Mouse (Mus musculus): Measurements from ENCODE around the gene Colgalt1. TPM values are rescaled to one million over a fixed set of nuclear protein-coding genes. Genes with fewer than 3 reads are reported as not detected.
A peak's percentile ranks its signal among the peaks of the same experiment; 100 is the strongest.

Gene Colgalt1
- polyA plus RNA-seq, 1 experiment from 2014 or later = 45.3 TPM

DNA sequence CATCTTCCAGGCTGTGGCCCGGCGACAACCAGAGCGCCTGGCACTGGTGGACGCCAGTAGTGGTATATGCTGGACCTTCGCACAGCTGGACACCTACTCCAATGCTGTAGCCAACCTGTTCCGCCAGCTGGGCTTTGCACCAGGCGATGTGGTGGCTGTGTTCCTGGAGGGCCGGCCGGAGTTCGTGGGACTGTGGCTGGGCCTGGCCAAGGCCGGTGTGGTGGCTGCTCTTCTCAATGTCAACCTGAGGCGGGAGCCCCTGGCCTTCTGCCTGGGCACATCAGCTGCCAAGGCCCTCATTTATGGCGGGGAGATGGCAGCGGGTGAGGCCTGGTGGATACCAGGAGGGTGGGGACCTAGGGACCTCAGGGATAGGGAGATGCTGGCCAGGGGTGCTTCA lies 31.3 kb upstream of the Colgalt1 start:
- DNase-seq (ENCODE audit: low spot score) = no peak

DNA sequence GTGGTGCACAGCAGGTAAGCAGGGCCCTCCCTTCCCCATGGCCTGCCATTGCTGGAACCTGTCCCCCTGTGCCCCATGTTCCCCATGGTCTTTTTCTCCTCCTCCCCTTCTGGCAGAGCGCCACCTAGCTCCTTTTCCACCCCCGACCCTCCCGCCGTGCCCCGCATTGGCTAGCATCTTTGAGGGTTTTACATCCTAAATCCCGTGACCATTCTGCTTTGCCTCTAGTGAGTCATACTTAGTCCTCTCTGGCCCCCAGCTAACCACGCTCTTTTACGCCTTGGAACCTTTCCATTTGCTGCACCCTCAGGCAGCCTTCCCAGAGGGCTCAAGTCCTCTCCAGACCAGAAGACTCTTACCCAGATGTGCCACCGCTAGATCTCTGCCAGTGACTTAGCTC lies 30.6 kb upstream of the Colgalt1 start:
- Histone ChIP-seq H3K27me3 (replicated peaks; ENCODE audit: control insufficient read depth, insufficient read depth, low read length) (no peaks in the 10 kb centered on the region), H3K4me3 (ENCODE audit: low read depth, low read length) (no peak overlapping the region), H3K27ac (ENCODE audit: low read depth, low read length) (no peak overlapping the region), H3K36me3 (ENCODE audit: control insufficient read depth, insufficient read depth, low read length) (peaks cover 52% of the 10 kb centered on the region), H3K4me1 (ENCODE audit: control insufficient read depth, insufficient read depth, low read length) (no peaks in the 10 kb centered on the region), H3K9ac (ENCODE audit: low read length) (no peak overlapping the region), H3K9me3 (replicated peaks; ENCODE audit: control insufficient read depth, low read length) (no peaks in the 10 kb centered on the region), H3K4me2 (ENCODE audit: low read length) (no peak overlapping the region)
- peak; percentile 38 for DNase-seq (ENCODE audit: low spot score)
- peak; percentile 26; the same call in 1 of the 2 replicates for ATAC-seq
- 23% methylated on average over 9 of the region's 9 CpGs for WGBS

More for the DNA sequence above, 31.3 kb upstream of the Colgalt1 start:
- WGBS = 72% methylated on average over 14 of the region's 14 CpGs
- H3K4me3 ChIP-seq (ENCODE audit: low read depth, low read length) = no peak overlapping the region
- no peak overlapping the region for H3K4me2 ChIP-seq (ENCODE audit: low read length)
- H3K9ac ChIP-seq (ENCODE audit: low read length) = no peak overlapping the region
- H3K4me1 ChIP-seq (ENCODE audit: control insufficient read depth, insufficient read depth, low read length) = no peaks in the 10 kb centered on the region
- H3K36me3 ChIP-seq (ENCODE audit: control insufficient read depth, insufficient read depth, low read length) = peaks cover 45% of the 10 kb centered on the region
- H3K27ac ChIP-seq (ENCODE audit: low read depth, low read length) = no peak overlapping the region
- H3K27me3 ChIP-seq (replicated peaks; ENCODE audit: control insufficient read depth, insufficient read depth, low read length) = no peaks in the 10 kb centered on the region
- no peaks in the 10 kb centered on the region for H3K9me3 ChIP-seq (replicated peaks; ENCODE audit: control insufficient read depth, low read length)
- ATAC-seq = no peak

DNA sequence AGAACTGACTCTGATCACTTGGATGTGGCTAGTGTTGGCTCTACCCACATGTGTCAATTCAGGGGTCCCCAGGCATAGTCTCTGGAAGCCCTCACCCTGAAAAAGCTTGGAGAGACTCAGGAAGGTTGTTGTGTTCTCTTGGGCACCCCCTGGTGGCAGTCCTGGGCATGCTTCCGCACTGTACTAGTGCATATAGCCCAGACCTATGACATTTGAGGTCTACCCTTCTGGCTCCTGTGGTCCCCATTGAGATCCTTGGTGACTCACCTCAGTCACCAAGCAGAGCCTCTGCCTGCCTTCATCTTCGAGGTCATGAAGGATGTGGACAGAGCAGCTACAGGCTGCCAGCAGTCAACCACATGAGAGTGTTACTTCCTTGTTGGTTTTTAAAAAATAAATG lies 23.9 kb upstream of the Colgalt1 start:
- Histone ChIP-seq H3K4me3 (ENCODE audit: low read depth, low read length) (no peak overlapping the region), H3K27me3 (replicated peaks; ENCODE audit: control insufficient read depth, insufficient read depth, low read length) (no peaks in the 10 kb centered on the region), H3K4me1 (ENCODE audit: control insufficient read depth, insufficient read depth, low read length) (peaks cover 5% of the 10 kb centered on the region), H3K4me2 (ENCODE audit: low read length) (no peak overlapping the region), H3K9me3 (replicated peaks; ENCODE audit: control insufficient read depth, low read length) (no peaks in the 10 kb centered on the region), H3K36me3 (ENCODE audit: control insufficient read depth, insufficient read depth, low read length) (peaks cover 45% of the 10 kb centered on the region), H3K27ac (ENCODE audit: low read depth, low read length) (no peak overlapping the region), H3K9ac (ENCODE audit: low read length) (no peak overlapping the region)
- ATAC-seq (0 out of 2 replicates have a peak, but pooled peaks have one; percentile 32), DNase-seq (ENCODE audit: low spot score) (peak; percentile 61)
- 70% methylated on average over 2 of the region's 2 CpGs for WGBS

DNA sequence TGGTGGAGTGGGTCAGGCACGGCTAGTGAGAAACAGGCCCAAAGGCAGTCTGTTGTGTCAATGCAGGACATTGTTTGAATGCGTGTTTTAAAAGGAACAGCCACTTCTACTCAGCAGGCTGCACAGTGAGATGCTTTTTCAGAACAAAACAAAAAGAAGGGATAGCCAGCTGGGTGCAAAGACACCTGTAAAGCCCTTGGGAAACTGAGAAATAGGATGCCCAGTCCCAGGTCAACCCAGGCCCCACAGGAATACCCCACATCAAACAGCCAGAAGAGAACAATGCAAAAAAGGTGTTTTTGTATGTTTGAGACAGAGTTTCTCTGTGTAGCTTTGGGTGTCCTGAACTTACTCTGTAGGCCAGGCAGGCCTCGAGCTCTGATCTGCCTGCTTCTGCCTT lies 22.0 kb upstream of the Colgalt1 start:
- ATAC-seq = no peak
- Histone ChIP-seq H3K4me3 (ENCODE audit: low read depth, low read length) (no peak overlapping the region), H3K27me3 (replicated peaks; ENCODE audit: control insufficient read depth, insufficient read depth, low read length) (no peaks in the 10 kb centered on the region), H3K9ac (ENCODE audit: low read length) (no peak overlapping the region), H3K4me1 (ENCODE audit: control insufficient read depth, insufficient read depth, low read length) (peaks cover 14% of the 10 kb centered on the region), H3K9me3 (replicated peaks; ENCODE audit: control insufficient read depth, low read length) (no peaks in the 10 kb centered on the region), H3K36me3 (ENCODE audit: control insufficient read depth, insufficient read depth, low read length) (peaks cover 35% of the 10 kb centered on the region), H3K4me2 (ENCODE audit: low read length) (no peak overlapping the region), H3K27ac (ENCODE audit: low read depth, low read length) (no peak overlapping the region)
- WGBS = 62% methylated on average over 3 of the region's 3 CpGs
- DNase-seq (ENCODE audit: low spot score) = no peak

DNA sequence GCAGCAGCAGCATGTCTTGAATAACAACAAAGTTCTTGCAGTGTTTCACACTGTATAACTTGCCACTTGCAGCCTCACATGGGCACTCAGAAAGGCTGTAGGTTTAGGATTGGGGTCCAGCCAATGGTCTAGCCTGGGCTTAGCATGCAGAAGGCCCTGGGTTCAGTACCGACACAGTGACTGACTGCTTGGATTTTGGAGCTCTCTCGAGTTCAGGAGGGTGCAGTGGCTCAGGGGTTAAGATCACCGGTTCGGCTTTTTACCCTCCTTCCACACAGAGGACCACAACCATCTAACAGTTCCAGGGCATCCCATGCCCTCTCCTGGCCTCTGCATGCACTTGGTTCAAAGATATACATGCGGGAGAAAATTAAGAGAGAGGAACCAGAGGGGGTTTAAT lies 19.8 kb upstream of the Colgalt1 start:
- Histone ChIP-seq H3K27me3 (replicated peaks; ENCODE audit: control insufficient read depth, insufficient read depth, low read length) (no peaks in the 10 kb centered on the region), H3K4me1 (ENCODE audit: control insufficient read depth, insufficient read depth, low read length) (peaks cover 14% of the 10 kb centered on the region), H3K4me2 (ENCODE audit: low read length) (peak overlapping the region; percentile 96), H3K36me3 (ENCODE audit: control insufficient read depth, insufficient read depth, low read length) (peaks cover 22% of the 10 kb centered on the region), H3K9me3 (replicated peaks; ENCODE audit: control insufficient read depth, low read length) (no peaks in the 10 kb centered on the region), H3K4me3 (ENCODE audit: low read depth, low read length) (peak overlapping the region; percentile 62), H3K9ac (ENCODE audit: low read length) (peak overlapping the region; percentile 93), H3K27ac (ENCODE audit: low read depth, low read length) (peak overlapping the region; percentile 95; the same call in 1 of the 2 replicates)
- ATAC-seq (no peak), DNase-seq (ENCODE audit: low spot score) (no peak)
- 35% methylated on average over 5 of the region's 5 CpGs for WGBS

DNA sequence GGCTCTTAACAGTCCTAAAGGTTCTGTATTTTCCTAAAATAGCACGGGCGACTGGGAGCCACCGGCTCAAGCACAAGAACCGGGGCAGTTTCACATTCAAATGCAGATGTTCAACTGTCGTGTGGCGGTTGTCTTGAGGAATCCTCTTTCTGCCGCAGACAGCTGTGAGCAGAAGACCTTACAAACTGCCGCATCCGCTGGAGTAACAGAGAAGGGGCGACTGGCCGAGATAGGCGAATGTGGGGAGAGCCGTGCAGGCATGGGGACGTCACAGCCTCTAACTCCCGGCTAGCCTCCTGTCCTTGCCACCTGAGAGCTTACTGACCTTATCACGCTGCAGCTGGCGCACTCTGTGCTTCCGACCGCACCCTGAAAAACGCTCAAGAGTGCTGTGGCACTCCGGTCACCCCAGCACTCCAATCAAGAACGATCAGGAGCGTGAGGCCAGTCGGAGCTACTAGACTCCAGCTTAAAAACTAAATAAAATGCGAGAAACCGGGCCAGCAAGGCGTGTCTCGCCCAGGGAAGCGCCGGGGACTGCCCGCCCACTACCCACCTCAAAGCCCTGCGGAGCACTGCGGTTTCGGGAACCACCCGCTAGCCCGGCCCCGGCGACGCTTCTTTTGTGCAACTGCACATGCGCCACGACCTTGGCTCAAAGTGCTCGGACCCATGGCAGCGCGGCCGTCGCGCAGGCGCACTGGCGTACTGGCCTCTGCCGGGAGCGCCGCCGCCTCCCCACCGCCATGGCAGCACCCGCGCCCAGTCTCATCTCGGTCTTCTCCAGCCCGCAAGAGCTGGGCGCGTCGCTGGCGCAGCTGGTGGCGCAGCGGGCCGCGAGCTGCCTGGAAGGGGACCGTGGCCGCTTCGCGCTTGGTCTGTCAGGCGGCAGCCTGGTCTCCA lies 19.1 kb upstream of the Colgalt1 start, which contains the start of gene Pgls:
Gene Pgls (plus strand): TSS at position 706 of the 903 bp plus-strand sequence.
- H3K27me3 ChIP-seq (replicated peaks; ENCODE audit: control insufficient read depth, insufficient read depth, low read length) = no peaks in the 10 kb centered on the region
- H3K9ac ChIP-seq (ENCODE audit: low read length) = peak within 1 kb of the TSS; percentile 93
- H3K4me2 ChIP-seq (ENCODE audit: low read length) = peak within 1 kb of the TSS; percentile 96
- H3K36me3 ChIP-seq (ENCODE audit: control insufficient read depth, insufficient read depth, low read length) = peaks cover 18% of the 10 kb centered on the region; the same call in 1 of the 2 replicates
- peak within 1 kb of the TSS; percentile 95 for H3K27ac ChIP-seq (ENCODE audit: low read depth, low read length)
- H3K4me1 ChIP-seq (ENCODE audit: control insufficient read depth, insufficient read depth, low read length) = peaks cover 14% of the 10 kb centered on the region
- no peaks in the 10 kb centered on the region for H3K9me3 ChIP-seq (replicated peaks; ENCODE audit: control insufficient read depth, low read length)
- WGBS = under 1% methylated on average over 71 of the region's 71 CpGs
- peak; percentile 95 for DNase-seq (ENCODE audit: low spot score)
- peak; percentile 84 for ATAC-seq
- H3K4me3 ChIP-seq (ENCODE audit: low read depth, low read length) = peak within 1 kb of the TSS; percentile 62

DNA sequence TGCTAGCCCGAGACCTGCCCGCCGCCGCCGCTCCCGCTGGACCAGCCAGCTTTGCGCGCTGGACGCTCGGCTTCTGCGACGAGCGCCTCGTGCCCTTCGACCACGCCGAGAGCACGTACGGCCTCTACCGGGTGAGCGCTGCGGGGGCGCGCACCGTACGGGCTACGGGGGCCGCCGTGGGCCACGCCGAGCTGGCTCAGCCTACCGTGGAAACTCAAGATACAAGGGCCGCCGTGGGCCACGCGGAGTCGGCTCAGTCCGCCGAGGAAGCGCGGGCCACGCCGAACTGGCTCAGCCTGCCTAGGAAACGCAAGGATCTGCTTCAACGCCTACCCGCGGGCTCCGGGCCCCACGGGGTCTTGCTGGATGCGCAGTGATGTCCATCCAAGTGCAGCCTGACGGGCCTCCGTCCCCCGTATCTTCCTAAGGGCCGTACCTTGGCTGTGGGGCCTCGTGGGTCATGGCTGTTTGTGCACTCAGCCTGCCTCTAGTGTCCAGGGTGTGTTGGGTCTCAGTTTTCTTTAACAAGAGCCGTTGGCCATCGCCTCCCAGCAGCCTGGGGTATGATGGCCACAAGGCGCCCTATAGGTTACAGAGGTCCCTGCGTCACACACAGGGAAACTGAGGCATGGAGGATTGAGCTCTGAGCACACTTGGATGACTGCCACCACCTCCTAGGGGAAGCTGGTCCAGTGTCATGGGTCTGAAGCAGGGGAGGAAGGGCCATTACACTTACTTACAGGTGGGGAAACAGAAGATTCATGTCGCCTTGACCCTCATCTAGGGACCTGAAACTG lies 18.2 kb upstream of the Colgalt1 start:
- peak overlapping the region; percentile 93 for H3K9ac ChIP-seq (ENCODE audit: low read length)
- no peaks in the 10 kb centered on the region for H3K9me3 ChIP-seq (replicated peaks; ENCODE audit: control insufficient read depth, low read length)
- peak overlapping the region; percentile 96 for H3K4me2 ChIP-seq (ENCODE audit: low read length)
- ATAC-seq = peak; percentile 71
- peak overlapping the region; percentile 95 for H3K27ac ChIP-seq (ENCODE audit: low read depth, low read length)
- 4% methylated on average over 60 of the region's 60 CpGs for WGBS
- H3K36me3 ChIP-seq (ENCODE audit: control insufficient read depth, insufficient read depth, low read length) = peaks cover 12% of the 10 kb centered on the region; the same call in 1 of the 2 replicates
- no peaks in the 10 kb centered on the region for H3K27me3 ChIP-seq (replicated peaks; ENCODE audit: control insufficient read depth, insufficient read depth, low read length)
- peak; percentile 69 for DNase-seq (ENCODE audit: low spot score)
- H3K4me3 ChIP-seq (ENCODE audit: low read depth, low read length) = peak overlapping the region; percentile 62
- peaks cover 14% of the 10 kb centered on the region for H3K4me1 ChIP-seq (ENCODE audit: control insufficient read depth, insufficient read depth, low read length)

DNA sequence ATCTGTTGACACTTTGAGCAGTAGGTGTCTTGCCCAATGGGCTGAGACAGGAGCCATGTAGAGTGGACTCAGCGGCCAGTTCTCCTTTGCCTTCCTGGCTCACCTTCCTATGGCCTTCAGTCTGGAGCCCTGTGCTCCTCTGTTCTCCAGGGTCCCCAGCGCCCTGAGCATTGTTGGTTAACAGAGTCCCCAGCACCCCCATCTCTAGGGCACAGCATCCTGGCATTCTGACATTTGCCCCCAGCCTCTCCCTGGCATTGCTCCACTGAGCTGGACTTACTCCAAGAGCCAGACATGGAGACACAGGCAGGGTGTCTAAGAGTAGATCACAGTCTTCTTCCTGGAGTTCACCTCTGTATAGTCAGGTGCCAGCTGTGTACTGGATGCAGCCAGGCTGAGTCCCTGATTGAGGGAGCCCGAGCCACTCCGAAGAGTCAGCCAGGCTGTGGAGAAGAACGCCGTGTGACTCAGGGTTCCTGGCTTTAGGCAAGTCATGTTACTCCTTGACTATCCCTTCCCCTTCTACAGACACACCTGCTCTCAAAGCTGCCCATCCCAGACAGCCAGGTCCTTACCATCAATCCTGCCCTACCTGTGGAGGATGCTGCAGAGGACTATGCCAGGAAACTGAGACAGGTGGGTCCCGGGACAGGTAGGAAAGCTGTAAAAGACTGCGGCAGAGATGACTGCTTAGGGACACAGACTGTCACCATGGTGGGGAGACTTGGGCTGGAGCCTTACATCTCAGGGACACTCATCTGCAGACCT lies 17.1 kb upstream of the Colgalt1 start:
- peaks cover 14% of the 10 kb centered on the region for H3K4me1 ChIP-seq (ENCODE audit: control insufficient read depth, insufficient read depth, low read length)
- H3K4me2 ChIP-seq (ENCODE audit: low read length) = no peak overlapping the region
- H3K4me3 ChIP-seq (ENCODE audit: low read depth, low read length) = no peak overlapping the region
- ATAC-seq = no peak
- no peaks in the 10 kb centered on the region for H3K9me3 ChIP-seq (replicated peaks; ENCODE audit: control insufficient read depth, low read length)
- 94% methylated on average over 8 of the region's 8 CpGs for WGBS
- H3K27ac ChIP-seq (ENCODE audit: low read depth, low read length) = no peak overlapping the region
- 0 out of 2 replicates have a peak, but pooled peaks cover 12% of the 10 kb centered on the region for H3K36me3 ChIP-seq (ENCODE audit: control insufficient read depth, insufficient read depth, low read length)
- no peak overlapping the region; the same call in 1 of the 2 replicates for H3K9ac ChIP-seq (ENCODE audit: low read length)
- H3K27me3 ChIP-seq (replicated peaks; ENCODE audit: control insufficient read depth, insufficient read depth, low read length) = no peaks in the 10 kb centered on the region
- DNase-seq (ENCODE audit: low spot score) = no peak

Data from forebrain, embryonic 14.5 days (tissue).